Mouse (Mus musculus) liver, postnatal 0 days (tissue): ENCODE data around the gene Klhl29. TPM values are rescaled to one million over a fixed set of nuclear protein-coding genes. Genes with fewer than 3 reads are reported as not detected.

Experiments
- ATAC-seq: fragments of 200-750 bp; cut with Nextera tagmentation; 2 replicates; pipeline ENCODE4 v1.8.0; 2017; ENCODE audit warnings: mild to moderate bottlenecking, moderate library complexity
- DNase-seq: peaks from one replicate; pipeline ENCODE4 v3.0.0-alpha.2; 2016
- H3K27ac ChIP-seq: fragments of 300-500 bp; sonication (generic); 2 replicates; pipeline ENCODE4 v1.5.1; 2014; ENCODE audit warnings: antibody characterized with exemption, moderate library complexity, mild to moderate bottlenecking, low read depth
- H3K27me3 ChIP-seq: fragments of 300-500 bp; sonication (generic); 2 replicates; pipeline ENCODE4 v1.6.1; 2014; ENCODE audit warnings: low read length, control low read depth, mixed read lengths; ENCODE audit not compliant: insufficient read depth
- H3K36me3 ChIP-seq: fragments of 300-500 bp; sonication (generic); replicated peaks from 2 replicates; pipeline ENCODE4 v1.6.1; 2014; ENCODE audit warnings: mild to moderate bottlenecking, control low read depth, low read length, moderate library complexity, mixed read lengths; ENCODE audit not compliant: insufficient read depth
- H3K4me1 ChIP-seq: fragments of 300-500 bp; sonication (generic); 2 replicates; pipeline ENCODE4 v1.6.1; 2014; ENCODE audit warnings: antibody characterized with exemption, mild to moderate bottlenecking, control low read depth; ENCODE audit not compliant: insufficient read depth
- H3K4me2 ChIP-seq: fragments of 300-500 bp; sonication (generic); 2 replicates; pipeline ENCODE4 v1.6.1; 2014; ENCODE audit warnings: low read depth, mild to moderate bottlenecking, low read length, moderate library complexity, mixed read lengths
- H3K4me3 ChIP-seq: fragments of 300-500 bp; sonication (generic); 2 replicates; pipeline ENCODE4 v1.5.1; 2014; ENCODE audit warnings: low read depth, low read length
- H3K9ac ChIP-seq: fragments of 300-500 bp; sonication (generic); replicated peaks from 2 replicates; pipeline ENCODE4 v1.6.1; 2014; ENCODE audit warnings: mild to moderate bottlenecking, moderate library complexity
- H3K9me3 ChIP-seq: fragments of 300-500 bp; sonication (generic); 2 replicates; pipeline ENCODE4 v1.6.1; 2016; ENCODE audit warnings: mild to moderate bottlenecking, control low read depth, low read length, mixed read lengths
- CTCF ChIP-seq: sonication (generic); IDR thresholded peaks from 2 replicates; pipeline ENCODE4 v1.5.1; 2016; ENCODE audit warnings: antibody characterized with exemption, low read depth
- EP300 ChIP-seq: IDR thresholded peaks from 2 replicates; pipeline ENCODE4 v1.6.1; 2016; ENCODE audit warnings: antibody characterized with exemption, low read depth, mild to moderate bottlenecking
- WGBS: fragments of 180-500 bp; shearing (Covaris S2); extraction: QIAGEN DNeasy Blood & Tissue Kit; methylation state at CpG from one replicate; pipeline ENCODE4 v1.1.7; 2014; ENCODE audit not compliant: insufficient replicate concordance; 5-methylcytosine and 5-hydroxymethylcytosine counted together
- polyA plus RNA-seq: library from polyadenylated mRNA; unstranded; fragments of >200 nt; fragmentation: Nextera tagmentation; extraction: Ambion mirVana; gene quantifications from 2 replicates; pipeline ENCODE4 v1.2.1, GENCODE M21; 2015

The Klhl29 gene
- polyA plus RNA-seq, 1 experiment from 2014 or later: 0.05 TPM

DNA sequence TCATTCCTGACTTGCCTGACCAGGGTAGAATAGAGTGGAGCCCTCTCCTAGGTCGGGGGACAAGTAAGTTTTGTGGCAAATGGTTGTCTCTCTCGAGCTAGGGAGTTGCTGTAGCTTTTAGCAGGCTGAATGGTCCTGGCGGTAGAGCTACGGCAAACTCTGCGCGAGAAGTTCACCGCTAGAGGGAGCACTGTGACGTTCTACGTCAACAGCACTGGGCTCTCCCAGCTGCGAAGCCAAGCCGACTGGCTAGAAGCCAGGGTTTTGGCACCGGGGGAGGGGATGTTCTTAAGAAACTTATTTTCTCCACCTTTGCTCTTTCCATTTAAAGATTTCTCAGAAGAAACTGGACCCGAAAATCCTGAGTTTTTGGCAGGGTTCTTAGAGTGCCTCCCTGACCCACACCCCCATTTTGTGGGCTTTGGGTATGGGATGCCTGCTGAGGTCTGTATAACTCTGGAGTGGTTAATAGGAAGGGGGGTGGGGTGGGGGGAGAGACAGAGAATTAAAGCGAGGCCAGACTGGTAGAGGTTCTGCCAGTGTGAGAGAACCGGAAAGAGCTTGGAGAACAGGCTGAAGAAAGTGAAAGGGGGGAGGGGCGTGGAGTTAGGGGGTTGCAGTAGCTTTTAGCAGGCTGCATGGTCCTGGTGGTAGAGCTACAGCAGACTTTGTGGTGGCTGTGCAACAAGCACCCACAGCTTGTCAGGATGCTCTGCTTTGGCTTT lies 35.1 kb upstream of the Klhl29 start:
- no peaks in the 10 kb centered on the region for H3K4me1 ChIP-seq
- no peak overlapping the region for H3K9ac ChIP-seq
- no peak overlapping the region for H3K27ac ChIP-seq
- peak; percentile 57; the same call in 1 of the 2 replicates for ATAC-seq
- no peaks in the 10 kb centered on the region for H3K9me3 ChIP-seq
- no peak overlapping the region for H3K4me2 ChIP-seq
- H3K36me3 ChIP-seq: no peaks in the 10 kb centered on the region
- H3K27me3 ChIP-seq: no peaks in the 10 kb centered on the region
- H3K4me3 ChIP-seq: no peak overlapping the region
- DNase-seq: peak; percentile 73
- WGBS: 6% methylated on average over 16 of the region's 16 CpGs
- peak; percentile 83 for TF ChIP-seq CTCF
- no peak for TF ChIP-seq EP300

DNA sequence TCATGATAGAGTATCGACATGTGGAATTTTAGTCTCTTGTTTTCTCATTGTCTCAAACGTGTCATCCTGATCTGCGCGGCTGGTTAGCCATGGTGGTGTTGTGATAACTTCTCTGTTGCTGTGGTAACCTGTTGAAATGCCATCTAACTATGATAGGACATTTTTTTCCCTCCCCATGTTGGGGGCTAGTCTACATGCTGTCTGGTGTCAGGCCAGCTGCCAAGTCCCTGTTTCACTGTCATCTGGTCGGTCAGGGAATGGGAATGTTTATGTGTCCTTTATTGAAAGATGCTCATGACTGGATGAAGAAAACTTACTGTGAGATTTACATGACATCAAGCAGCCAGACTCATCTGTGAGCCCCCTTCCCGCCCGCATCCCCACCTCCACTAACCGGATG lies 31.7 kb upstream of the Klhl29 start:
- 91% methylated on average over 8 of the region's 8 CpGs for WGBS
- ATAC-seq (no peak), DNase-seq (no peak)
- TF ChIP-seq CTCF: no peak
- no peak for TF ChIP-seq EP300
- no peak overlapping the region for H3K4me2 ChIP-seq
- H3K9ac ChIP-seq: no peak overlapping the region
- H3K27me3 ChIP-seq: no peaks in the 10 kb centered on the region
- no peaks in the 10 kb centered on the region for H3K4me1 ChIP-seq
- H3K27ac ChIP-seq: no peak overlapping the region
- H3K4me3 ChIP-seq: no peak overlapping the region
- H3K9me3 ChIP-seq: no peaks in the 10 kb centered on the region
- no peaks in the 10 kb centered on the region for H3K36me3 ChIP-seq

GRCm38 (mm10) chr12:5397423-5397822 lies 21.9 kb upstream of the Klhl29 start:
- no peak overlapping the region for H3K4me2 ChIP-seq
- H3K27me3 ChIP-seq: no peaks in the 10 kb centered on the region
- no peak overlapping the region for H3K27ac ChIP-seq
- no peak for DNase-seq
- no peaks in the 10 kb centered on the region for H3K36me3 ChIP-seq
- WGBS: 17% methylated on average over 5 of the region's 5 CpGs
- H3K4me1 ChIP-seq: no peaks in the 10 kb centered on the region
- no peak for TF ChIP-seq EP300
- TF ChIP-seq CTCF: no peak
- ATAC-seq: no peak
- H3K9me3 ChIP-seq: no peaks in the 10 kb centered on the region
- no peak overlapping the region for H3K9ac ChIP-seq
- H3K4me3 ChIP-seq: no peak overlapping the region

GRCm38 (mm10) chr12:5395188-5395587 lies 19.7 kb upstream of the Klhl29 start:
- Histone ChIP-seq H3K4me2 (no peak overlapping the region), H3K36me3 (no peaks in the 10 kb centered on the region), H3K27me3 (no peaks in the 10 kb centered on the region), H3K9me3 (no peaks in the 10 kb centered on the region), H3K27ac (no peak overlapping the region), H3K4me1 (no peaks in the 10 kb centered on the region), H3K4me3 (no peak overlapping the region), H3K9ac (no peak overlapping the region)
- DNase-seq (no peak), ATAC-seq (no peak)
- 56% methylated on average over 3 of the region's 3 CpGs for WGBS
- no peak for TF ChIP-seq EP300
- TF ChIP-seq CTCF: no peak

DNA sequence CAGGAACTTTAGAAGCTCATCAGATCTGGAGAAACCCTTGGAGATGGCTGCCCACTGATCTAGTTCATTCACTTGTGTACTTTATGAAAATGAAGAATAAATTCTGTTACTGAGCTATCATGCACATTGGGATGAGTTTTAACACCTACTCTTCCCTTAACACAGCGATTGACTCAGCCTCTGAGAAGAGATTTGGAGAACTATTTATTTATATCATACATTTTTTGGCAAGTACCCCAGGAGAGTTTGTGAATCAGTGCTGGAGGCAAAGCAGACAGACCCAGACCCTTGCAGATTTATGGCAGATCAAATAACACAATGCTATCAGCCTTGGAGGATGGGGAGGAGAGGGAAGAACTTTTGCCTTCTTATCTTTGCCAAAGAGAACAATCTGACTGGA lies 11.6 kb upstream of the Klhl29 start:
- no peak for ATAC-seq
- no peak overlapping the region for H3K9ac ChIP-seq
- no peaks in the 10 kb centered on the region for H3K4me1 ChIP-seq
- H3K9me3 ChIP-seq: no peaks in the 10 kb centered on the region
- TF ChIP-seq EP300 (no peak), CTCF (no peak)
- H3K36me3 ChIP-seq: no peaks in the 10 kb centered on the region
- WGBS: 62% methylated on average over 1 of the region's 1 CpGs
- H3K27ac ChIP-seq: no peak overlapping the region
- DNase-seq: no peak
- H3K4me2 ChIP-seq: no peak overlapping the region
- H3K4me3 ChIP-seq: no peak overlapping the region
- H3K27me3 ChIP-seq: no peaks in the 10 kb centered on the region

- no peak for ATAC-seq
- Histone ChIP-seq H3K9me3 (no peaks in the 10 kb centered on the region), H3K27ac (no peak overlapping the region), H3K27me3 (no peaks in the 10 kb centered on the region), H3K4me2 (no peak overlapping the region), H3K4me3 (no peak overlapping the region), H3K4me1 (no peaks in the 10 kb centered on the region), H3K9ac (no peak overlapping the region), H3K36me3 (no peaks in the 10 kb centered on the region)
- TF ChIP-seq CTCF (no peak), EP300 (no peak)
- no peak for DNase-seq
Measured at GRCm38 (mm10) chr12:5386688-5387087, 11.2 kb upstream of the Klhl29 start.

GRCm38 (mm10) chr12:5381694-5382093 lies 6.2 kb upstream of the Klhl29 start:
- Histone ChIP-seq H3K36me3 (no peaks in the 10 kb centered on the region), H3K27me3 (peaks cover 6% of the 10 kb centered on the region), H3K27ac (no peak overlapping the region), H3K9ac (no peak overlapping the region), H3K4me2 (no peak overlapping the region), H3K4me3 (no peak overlapping the region), H3K4me1 (no peaks in the 10 kb centered on the region), H3K9me3 (no peaks in the 10 kb centered on the region)
- TF ChIP-seq CTCF: no peak
- ATAC-seq (no peak), DNase-seq (no peak)
